Mouse (Mus musculus): Measurements from ENCODE around the gene Pak1. TPM values are rescaled to one million over a fixed set of nuclear protein-coding genes. Genes with fewer than 3 reads are reported as not detected.

Gene Pak1
- 132 and 143 TPM in 2 replicates for polyA plus RNA-seq (2015; fragmentation: Nextera tagmentation; extraction: Ambion mirVana)

DNA sequence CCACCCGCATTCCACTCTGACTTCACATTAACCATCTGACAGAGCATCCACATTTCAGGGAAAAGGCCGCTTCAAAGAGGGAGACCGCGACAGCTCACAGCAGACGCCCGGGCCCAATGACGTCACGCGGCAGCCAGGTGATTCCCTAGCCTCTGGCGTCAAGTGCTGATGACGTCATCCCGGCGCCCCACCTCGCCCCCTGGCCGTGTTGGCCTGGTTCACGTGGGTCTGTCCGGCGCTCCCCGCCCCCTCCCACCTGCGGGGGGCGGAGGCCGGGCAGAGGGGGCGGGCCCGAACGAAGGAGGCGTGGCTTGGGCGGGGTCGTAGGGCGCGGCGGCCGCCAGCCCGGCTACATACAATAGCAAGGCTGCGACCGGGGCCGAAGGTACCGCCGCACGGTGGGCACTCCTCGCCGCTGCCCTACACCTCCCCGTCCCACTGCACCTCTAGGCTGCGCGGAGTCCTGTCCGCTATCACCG lies at the start of gene Pak1:
Pak1 (plus strand) TSS at position 352 of the 479 bp plus-strand sequence.
- Histone ChIP-seq H3K9ac (replicated peaks) (peak within 1 kb of the TSS; percentile 75), H3K27me3 (no peaks in the 10 kb centered on the region), H3K4me3 (peak within 1 kb of the TSS; percentile 81), H3K4me2 (replicated peaks) (peak within 1 kb of the TSS; percentile 96), H3K4me1 (peaks cover 8% of the 10 kb centered on the region), H3K36me3 (no peaks in the 10 kb centered on the region), H3K27ac (replicated peaks) (peak within 1 kb of the TSS; percentile 60), H3K9me3 (no peaks in the 10 kb centered on the region)
- WGBS: 0% methylated on average over 45 of the region's 46 CpGs
- ATAC-seq (replicated peaks): peak; percentile 96

DNA sequence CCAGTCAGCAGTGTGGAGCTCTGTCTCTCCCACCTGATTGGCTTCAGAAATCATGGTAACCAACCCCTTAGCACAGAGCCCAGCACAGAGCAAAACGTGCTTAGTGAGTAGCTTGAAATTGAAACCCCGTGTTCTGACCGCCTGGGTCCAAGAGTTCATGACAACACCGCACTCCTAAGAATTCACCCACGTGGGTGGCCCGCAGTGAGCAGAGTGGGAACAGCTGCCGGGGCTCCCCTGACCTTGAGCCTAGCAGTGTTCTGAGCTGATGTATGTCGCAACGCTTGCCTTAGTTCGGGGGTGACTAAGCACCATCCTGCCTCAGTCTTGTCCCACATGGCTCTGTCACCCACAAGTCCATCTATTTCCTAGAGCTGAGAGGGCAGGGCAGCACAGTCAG lies 47.4 kb upstream of the Pak1 start:
- H3K36me3 ChIP-seq: no peaks in the 10 kb centered on the region
- H3K4me3 ChIP-seq: no peak overlapping the region
- no peak overlapping the region for H3K4me2 ChIP-seq (replicated peaks)
- WGBS: 47% methylated on average over 10 of the region's 10 CpGs
- no peak overlapping the region for H3K27ac ChIP-seq (replicated peaks)
- H3K27me3 ChIP-seq: no peaks in the 10 kb centered on the region
- peaks cover 15% of the 10 kb centered on the region for H3K4me1 ChIP-seq
- no peaks in the 10 kb centered on the region for H3K9me3 ChIP-seq
- ATAC-seq (replicated peaks): no peak
- no peak overlapping the region for H3K9ac ChIP-seq (replicated peaks)

DNA sequence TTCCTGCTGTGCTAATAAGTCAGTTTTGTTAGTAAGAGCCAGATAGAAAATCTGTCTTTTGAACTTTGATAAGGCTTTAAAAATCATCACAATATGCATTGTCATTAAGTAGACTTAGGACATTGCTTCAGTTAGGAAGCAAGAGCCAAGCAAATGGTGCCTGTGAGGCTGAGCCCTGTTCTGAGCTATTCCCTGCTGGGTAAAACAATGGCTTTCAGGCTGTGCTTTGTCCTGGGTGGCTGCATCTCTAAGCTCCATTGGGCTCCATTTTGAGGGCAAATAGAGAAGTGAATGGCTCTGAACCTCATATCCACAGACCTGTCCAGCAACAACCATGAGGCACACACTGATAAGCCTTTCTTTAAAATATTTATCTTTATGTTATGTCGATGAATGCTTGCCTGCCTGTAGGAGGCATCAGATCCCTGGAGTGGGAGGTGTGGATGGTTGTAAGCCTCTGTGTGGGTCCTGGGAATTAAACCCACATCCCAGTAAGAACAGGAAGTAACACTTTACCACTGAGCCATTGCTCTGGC lies 46.5 kb upstream of the Pak1 start:
- H3K4me1 ChIP-seq: peaks cover 14% of the 10 kb centered on the region
- ATAC-seq (replicated peaks): no peak
- H3K9me3 ChIP-seq: no peaks in the 10 kb centered on the region
- H3K9ac ChIP-seq (replicated peaks): no peak overlapping the region
- H3K27me3 ChIP-seq: no peaks in the 10 kb centered on the region
- no peaks in the 10 kb centered on the region for H3K36me3 ChIP-seq
- no peak overlapping the region for H3K4me3 ChIP-seq
- WGBS: 0% methylated on average over 1 of the region's 1 CpGs
- H3K4me2 ChIP-seq (replicated peaks): no peak overlapping the region
- no peak overlapping the region for H3K27ac ChIP-seq (replicated peaks)

DNA sequence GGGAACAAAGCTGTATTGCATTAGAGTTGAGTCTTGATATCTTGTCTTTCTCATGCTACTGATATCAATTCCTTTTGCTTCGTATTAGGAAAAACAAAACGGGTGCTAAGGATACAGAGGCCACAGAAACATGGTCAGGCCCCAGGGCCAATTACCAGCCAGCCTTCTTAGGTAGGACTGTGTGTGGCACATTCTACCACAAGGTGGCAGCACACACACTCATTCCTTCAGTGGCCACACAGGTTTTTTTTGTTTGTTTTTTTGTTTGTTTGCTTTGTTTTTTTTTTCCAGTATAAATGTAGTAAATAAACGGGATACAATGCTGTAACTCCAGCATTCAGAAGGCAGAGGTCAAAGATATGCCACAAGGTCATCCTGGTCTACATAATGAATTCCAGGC lies 43.0 kb upstream of the Pak1 start:
- Histone ChIP-seq H3K4me2 (replicated peaks) (no peak overlapping the region), H3K4me1 (peaks cover 10% of the 10 kb centered on the region), H3K9ac (replicated peaks) (no peak overlapping the region), H3K36me3 (no peaks in the 10 kb centered on the region), H3K27me3 (no peaks in the 10 kb centered on the region), H3K9me3 (no peaks in the 10 kb centered on the region), H3K4me3 (no peak overlapping the region), H3K27ac (replicated peaks) (no peak overlapping the region)
- 14% methylated on average over 3 of the region's 3 CpGs for WGBS
- 0 out of 2 replicates have a peak, but pooled peaks have one; percentile 39 for ATAC-seq (replicated peaks)

DNA sequence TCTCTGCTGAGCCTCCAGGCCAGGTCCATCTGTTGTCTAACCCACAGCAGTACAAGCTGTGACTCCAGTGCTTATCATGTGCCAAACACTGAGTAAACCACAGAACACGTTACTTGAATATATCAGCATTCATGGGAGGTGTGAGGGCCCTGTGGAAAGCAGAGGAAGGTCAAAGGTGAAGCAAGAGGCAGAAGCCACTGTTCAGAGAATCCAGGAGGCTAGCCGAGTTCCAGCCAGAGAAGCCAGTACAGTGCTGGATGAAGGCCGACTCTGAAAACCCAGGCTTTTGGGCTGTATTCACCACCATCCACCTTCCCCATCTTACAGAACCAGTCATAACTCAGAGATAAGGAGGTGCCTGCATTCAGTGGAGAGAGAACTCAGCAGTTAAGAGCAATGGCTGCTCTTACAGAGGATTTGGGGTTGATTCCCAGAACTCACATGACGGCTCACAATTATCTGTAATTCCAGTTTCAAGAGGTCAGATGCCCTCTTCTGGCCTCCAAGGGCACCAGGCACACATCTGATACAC lies 41.1 kb upstream of the Pak1 start:
- 78% methylated on average over 4 of the region's 4 CpGs for WGBS
- no peak overlapping the region for H3K27ac ChIP-seq (replicated peaks)
- no peak for ATAC-seq (replicated peaks)

DNA sequence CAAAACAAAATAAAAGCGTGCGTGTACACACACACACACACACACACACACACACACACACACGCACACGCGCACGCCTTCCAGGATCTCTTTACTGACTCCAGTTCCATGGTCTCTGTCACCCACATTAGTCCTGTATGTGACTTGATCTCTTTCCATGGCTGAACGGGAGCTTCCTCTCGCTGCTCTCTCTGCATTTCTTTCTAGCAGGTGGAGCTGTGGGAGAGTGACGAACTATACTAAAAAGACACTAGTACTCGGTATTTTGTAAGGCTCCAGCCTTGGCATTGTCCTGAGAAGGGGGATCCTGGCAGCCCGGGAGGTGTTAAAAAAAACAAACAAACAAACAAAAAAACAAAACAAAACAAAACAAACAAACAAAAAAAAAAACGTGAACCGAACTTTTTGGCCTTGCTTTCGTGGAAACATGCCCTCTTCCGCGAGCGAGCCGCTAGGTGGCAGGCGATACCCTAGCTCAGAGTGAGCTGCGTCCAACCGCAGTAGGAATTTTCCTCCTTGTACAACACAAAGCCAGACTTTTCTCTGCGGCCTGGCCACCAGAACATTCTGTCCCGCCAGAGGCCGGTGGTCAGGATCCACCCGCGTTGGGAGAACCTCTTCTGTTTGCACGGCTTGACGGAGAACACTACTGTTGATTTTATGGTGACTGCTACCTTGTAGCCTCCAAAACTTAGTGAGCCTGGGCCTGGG lies 40.4 kb upstream of the Pak1 start:
- no peak overlapping the region for H3K9ac ChIP-seq (replicated peaks)
- no peak overlapping the region for H3K27ac ChIP-seq (replicated peaks)
- H3K36me3 ChIP-seq: no peaks in the 10 kb centered on the region
- no peaks in the 10 kb centered on the region for H3K27me3 ChIP-seq
- H3K4me3 ChIP-seq: no peak overlapping the region
- no peak overlapping the region for H3K4me2 ChIP-seq (replicated peaks)
- H3K4me1 ChIP-seq: peaks cover 10% of the 10 kb centered on the region
- 23% methylated on average over 28 of the region's 28 CpGs for WGBS
- no peaks in the 10 kb centered on the region for H3K9me3 ChIP-seq
- ATAC-seq (replicated peaks): peak; percentile 74

More for the DNA sequence above, 41.1 kb upstream of the Pak1 start:
- Histone ChIP-seq H3K4me3 (no peak overlapping the region), H3K4me1 (peaks cover 10% of the 10 kb centered on the region), H3K9ac (replicated peaks) (no peak overlapping the region), H3K36me3 (no peaks in the 10 kb centered on the region), H3K27me3 (no peaks in the 10 kb centered on the region), H3K4me2 (replicated peaks) (no peak overlapping the region), H3K9me3 (no peaks in the 10 kb centered on the region)

DNA sequence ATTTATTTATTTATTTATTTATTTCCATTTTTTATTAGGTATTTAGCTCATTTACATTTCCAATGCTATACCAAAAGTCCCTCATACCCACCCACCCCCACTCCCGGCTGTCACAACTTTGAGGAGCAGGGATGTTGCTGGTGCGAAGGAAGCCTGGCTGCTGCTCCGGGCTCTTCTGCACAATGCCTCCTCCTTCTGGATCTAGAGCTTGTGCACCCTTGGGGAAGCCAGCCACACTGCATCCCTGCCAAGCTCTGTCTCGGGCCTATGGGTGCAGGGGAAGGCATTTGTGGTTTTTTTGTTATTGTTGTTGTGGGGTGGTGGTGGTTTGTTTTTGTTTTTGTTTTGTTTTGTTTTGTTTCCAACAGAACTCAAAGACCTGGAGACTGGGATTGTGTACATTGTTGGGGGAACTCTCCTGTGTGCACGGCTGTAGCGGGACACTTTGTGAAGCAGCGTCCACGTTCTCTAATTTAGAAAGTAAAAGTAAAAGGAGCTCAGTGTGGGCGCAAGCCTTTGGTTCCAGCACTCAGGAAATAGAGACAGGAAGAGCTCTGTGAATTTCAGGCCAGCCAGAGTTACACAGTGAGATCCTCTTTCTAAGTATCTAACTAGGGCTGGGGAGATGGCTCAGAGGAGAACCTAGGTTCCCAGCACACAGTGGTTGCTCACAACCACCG lies 39.7 kb upstream of the Pak1 start:
- Histone ChIP-seq H3K4me3 (no peak overlapping the region), H3K9me3 (no peaks in the 10 kb centered on the region), H3K4me2 (replicated peaks) (no peak overlapping the region), H3K27ac (replicated peaks) (no peak overlapping the region), H3K4me1 (peaks cover 10% of the 10 kb centered on the region), H3K9ac (replicated peaks) (no peak overlapping the region), H3K27me3 (no peaks in the 10 kb centered on the region), H3K36me3 (no peaks in the 10 kb centered on the region)
- 51% methylated on average over 10 of the region's 10 CpGs for WGBS
- peak; percentile 23; the same call in 1 of the 2 replicates for ATAC-seq (replicated peaks)

DNA sequence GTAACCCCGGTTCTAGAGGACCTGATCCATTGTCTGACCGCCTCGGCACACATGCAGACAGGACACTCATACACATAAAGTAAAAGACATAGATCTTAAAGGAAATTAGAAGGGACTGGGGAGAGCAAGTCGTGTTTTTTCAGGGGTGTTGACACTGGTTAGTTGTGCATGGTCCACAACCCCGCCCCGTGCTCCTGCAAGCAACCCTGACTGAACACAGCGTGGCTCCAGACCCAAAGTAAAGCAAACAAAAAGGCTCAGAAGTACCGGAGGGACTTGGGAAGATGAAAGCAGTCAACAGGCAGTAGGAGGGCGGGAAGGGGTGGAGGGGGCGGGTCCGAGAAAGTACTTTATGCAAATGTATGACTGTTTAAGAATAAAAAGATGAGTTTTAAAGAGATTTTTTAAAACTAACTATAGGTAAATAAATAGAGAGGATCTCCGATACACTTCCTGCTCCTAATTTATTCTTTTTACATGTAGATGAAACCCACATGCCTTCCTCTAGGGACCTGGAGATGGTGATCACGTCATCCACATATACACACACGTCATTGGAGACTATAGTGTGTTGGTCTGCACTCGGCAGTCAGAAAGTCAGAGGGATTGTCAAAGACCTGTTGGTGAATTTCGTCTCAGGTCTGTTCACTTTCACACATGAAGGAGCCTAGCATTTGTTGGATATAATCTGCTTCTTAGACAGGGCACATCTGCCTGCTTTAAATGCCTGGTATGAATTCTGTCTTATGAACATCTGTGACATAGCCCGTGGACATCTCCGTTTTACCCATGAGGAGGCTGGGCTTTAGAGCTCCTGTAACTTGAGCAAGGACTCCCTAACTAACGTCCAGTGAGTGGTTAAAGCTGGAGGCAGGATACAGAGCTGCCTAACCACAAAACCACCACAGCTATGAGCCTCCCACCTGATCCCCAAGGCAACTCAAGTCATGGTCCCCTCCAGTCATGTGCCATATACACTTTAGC lies 38.8 kb upstream of the Pak1 start:
- no peak overlapping the region for H3K27ac ChIP-seq (replicated peaks)
- no peak overlapping the region for H3K9ac ChIP-seq (replicated peaks)
- no peak overlapping the region for H3K4me3 ChIP-seq
- no peak overlapping the region for H3K4me2 ChIP-seq (replicated peaks)
- peaks cover 10% of the 10 kb centered on the region for H3K4me1 ChIP-seq
- no peaks in the 10 kb centered on the region for H3K9me3 ChIP-seq
- WGBS: 27% methylated on average over 19 of the region's 19 CpGs
- ATAC-seq (replicated peaks): no peak
- H3K27me3 ChIP-seq: no peaks in the 10 kb centered on the region
- H3K36me3 ChIP-seq: no peaks in the 10 kb centered on the region

DNA sequence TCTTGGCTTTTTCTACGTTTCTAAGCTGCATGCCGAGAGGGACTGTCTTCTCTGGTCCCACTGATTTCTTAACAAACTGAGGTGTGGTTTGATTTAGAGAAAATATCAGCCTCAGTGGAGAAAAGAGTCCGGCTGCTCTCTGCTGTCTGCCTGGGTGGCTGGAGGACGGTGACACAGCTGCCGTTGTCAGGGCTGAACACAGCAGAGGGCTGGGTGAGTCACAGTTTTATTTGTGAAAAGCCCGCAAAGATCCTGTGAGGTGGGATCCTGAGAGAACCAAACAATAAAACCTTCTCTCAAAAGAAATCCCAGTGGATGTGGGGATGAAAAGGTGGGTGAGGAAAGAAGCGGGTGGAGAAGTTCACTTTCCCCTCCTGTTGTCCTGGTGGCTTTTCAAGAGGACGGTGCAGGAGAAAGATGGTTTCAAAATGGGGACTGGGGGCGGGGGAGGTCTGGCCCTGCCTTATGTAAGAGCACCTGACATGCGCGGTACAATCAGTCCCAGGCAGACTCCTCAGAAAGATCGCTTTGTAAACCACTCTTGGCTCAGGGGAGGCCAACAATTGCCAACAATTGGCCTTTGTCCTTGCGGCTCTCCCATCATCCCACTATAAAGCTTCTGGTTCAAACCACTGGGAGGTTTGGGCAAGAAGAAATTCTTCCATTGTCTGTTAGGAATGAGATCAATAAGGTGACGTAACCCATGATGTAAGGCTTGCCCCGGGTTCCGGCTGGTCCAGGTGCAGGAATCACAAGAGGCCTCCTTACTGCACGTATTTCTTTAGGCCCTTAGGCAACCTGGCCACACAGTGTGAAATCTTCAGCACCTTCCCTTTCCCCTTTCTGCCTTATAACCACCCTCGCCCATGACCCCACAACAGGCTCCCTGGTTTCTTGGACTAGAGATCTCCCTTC lies 31.1 kb upstream of the Pak1 start:
- no peaks in the 10 kb centered on the region for H3K9me3 ChIP-seq
- peak overlapping the region; percentile 5; the same call in 1 of the 2 replicates for H3K4me3 ChIP-seq
- 18% methylated on average over 18 of the region's 18 CpGs for WGBS
- H3K9ac ChIP-seq (replicated peaks): peak overlapping the region; percentile 20; the same call in 1 of the 2 replicates
- 0 out of 2 replicates have a peak overlapping the region, but pooled peaks have one; percentile 24 for H3K27ac ChIP-seq (replicated peaks)
- ATAC-seq (replicated peaks): peak; percentile 89
- no peaks in the 10 kb centered on the region for H3K27me3 ChIP-seq
- no peaks in the 10 kb centered on the region for H3K36me3 ChIP-seq
- H3K4me2 ChIP-seq (replicated peaks): peak overlapping the region; percentile 36
- H3K4me1 ChIP-seq: peaks cover 9% of the 10 kb centered on the region

DNA sequence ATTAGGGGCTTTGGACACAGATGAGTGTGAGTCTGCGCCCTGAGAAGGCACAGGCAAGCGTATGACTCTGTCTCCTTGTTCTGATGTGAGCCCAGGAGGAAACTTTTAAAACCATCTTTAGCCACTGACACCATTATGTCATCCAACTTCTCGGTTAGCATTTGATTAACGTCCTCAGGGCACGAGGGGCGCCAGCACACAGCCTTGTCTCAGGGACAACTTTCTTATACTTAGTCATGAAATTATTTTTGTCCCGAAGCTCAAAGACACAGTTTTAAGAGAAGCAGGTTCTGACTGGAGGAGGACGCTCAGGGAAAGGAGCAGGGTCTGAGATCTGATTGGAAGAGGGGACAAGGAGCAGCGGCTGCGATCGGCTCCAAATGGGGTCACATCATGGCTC lies 23.8 kb upstream of the Pak1 start:
- Histone ChIP-seq H3K9ac (replicated peaks) (no peak overlapping the region), H3K27me3 (no peaks in the 10 kb centered on the region), H3K4me3 (no peak overlapping the region), H3K9me3 (no peaks in the 10 kb centered on the region), H3K36me3 (no peaks in the 10 kb centered on the region), H3K4me2 (replicated peaks) (no peak overlapping the region), H3K27ac (replicated peaks) (no peak overlapping the region), H3K4me1 (no peaks in the 10 kb centered on the region)
- no peak for ATAC-seq (replicated peaks)
- 78% methylated on average over 11 of the region's 11 CpGs for WGBS

Measured in forebrain, embryonic 15.5 days (tissue).